Mouse (Mus musculus): ENCODE results near the gene Hip1r. TPM values are rescaled to one million over a fixed set of nuclear protein-coding genes. Genes with fewer than 3 reads are reported as not detected.

The Hip1r gene
- total and polyA plus RNA-seq, 3 experiments: 16.6 to 31.6 TPM; not detected in 1

- Histone ChIP-seq H3K4me3 (ENCODE audit: control insufficient read depth in 1 of 2, insufficient read depth in 1 of 2, low read depth in 2 of 2, low read length in 2 of 2) (no peak overlapping the region), H3K36me3 (ENCODE audit: control insufficient read depth in 1 of 2, insufficient read depth in 2 of 2, low read length in 2 of 2) (no peaks in the 10 kb centered on the region; a peak in 2 of 4 replicates), H3K27me3 (ENCODE audit: control insufficient read depth in 1 of 2, insufficient read depth in 2 of 2, low read length in 2 of 2) (no peaks in the 10 kb centered on the region), H3K27ac (ENCODE audit: control insufficient read depth, low read depth, low read length) (no peak overlapping the region), H3K79me2 (ENCODE audit: control insufficient read depth, insufficient read depth, low read length, poor library complexity) (no peaks in the 10 kb centered on the region), H3K4me1 (ENCODE audit: control insufficient read depth in 1 of 2, insufficient read depth in 2 of 2, low read length in 2 of 2) (no peaks in the 10 kb centered on the region), H3K9ac (ENCODE audit: control insufficient read depth, low read depth, low read length, poor library complexity, severe bottlenecking) (no peak overlapping the region), H3K9me3 (replicated peaks; ENCODE audit: insufficient read depth, low read length) (no peaks in the 10 kb centered on the region)
- no peak for DNase-seq (ENCODE audit: low read depth, low spot score)
- TF ChIP-seq USF2 (IDR thresholded peaks at IDR 0.05; ENCODE audit: borderline replicate concordance in 1 of 2, insufficient read depth in 1 of 2, low read depth in 1 of 2, low read length in 2 of 2) (no peak), MYC (IDR thresholded peaks at IDR 0.05; ENCODE audit: low read depth, low read length) (no peak), CHD2 (IDR thresholded peaks at IDR 0.05; ENCODE audit: low read length) (no peak), UBTF (IDR thresholded peaks at IDR 0.05; ENCODE audit: borderline replicate concordance, insufficient read depth, low read depth, low read length) (no peak), RCOR1 (IDR thresholded peaks at IDR 0.05; ENCODE audit: low read depth, low read length) (no peak), POLR2AphosphoS5 (IDR thresholded peaks at IDR 0.05; ENCODE audit: borderline replicate concordance, low read depth, low read length) (no peak), TBP (IDR thresholded peaks at IDR 0.05; ENCODE audit: low read depth, low read length) (no peak), POLR2AphosphoS2 (IDR thresholded peaks at IDR 0.05; ENCODE audit: low read length) (no peak), ZC3H11A (IDR thresholded peaks at IDR 0.05; ENCODE audit: low read depth, low read length) (no peak), CHD1 (IDR thresholded peaks at IDR 0.05; ENCODE audit: low read depth, low read length) (no peak), RAD21 (IDR thresholded peaks at IDR 0.05; ENCODE audit: low read depth, low read length) (no peak), NRF1 (IDR thresholded peaks at IDR 0.05; ENCODE audit: insufficient read depth, low read depth, low read length, poor library complexity, severe bottlenecking) (no peak), NELFE (IDR thresholded peaks at IDR 0.05; ENCODE audit: low read depth, low read length) (no peak), MAZ (IDR thresholded peaks at IDR 0.05; ENCODE audit: low read depth, low read length) (no peak), ZKSCAN1 (IDR thresholded peaks at IDR 0.05; ENCODE audit: low read depth, low read length) (no peak), E2F4 (IDR thresholded peaks at IDR 0.05; ENCODE audit: borderline replicate concordance, low read depth, low read length) (no peak), SIN3A (IDR thresholded peaks at IDR 0.05; ENCODE audit: low read length) (no peak), SMC3 (IDR thresholded peaks at IDR 0.05; ENCODE audit: low read depth, low read length) (no peak), TAL1 (IDR thresholded peaks at IDR 0.05; ENCODE audit: low read length) (no peak)
Measured at GRCm38 (mm10) chr5:123961046-123961445, 12.4 kb upstream of the Hip1r start.

DNA sequence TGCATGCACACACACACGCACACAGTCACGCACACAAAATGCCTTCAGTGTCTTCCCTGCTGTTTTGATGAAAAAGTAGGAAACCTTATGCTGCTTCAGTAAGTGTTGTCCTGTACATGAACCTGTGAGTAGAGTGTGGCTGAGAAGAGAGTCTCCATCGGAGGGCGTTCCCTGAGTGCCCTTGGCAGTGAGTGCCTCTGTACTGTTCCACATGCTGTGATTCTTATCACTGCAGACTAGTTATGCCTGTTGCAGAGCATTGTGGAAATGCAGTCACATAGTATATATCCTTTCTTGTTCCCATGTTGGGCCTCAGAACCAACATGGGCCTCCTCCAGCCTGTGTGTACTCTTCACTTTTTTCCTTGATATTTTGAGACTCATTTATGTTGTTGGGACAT lies 9.2 kb upstream of the Hip1r start:
- no peak overlapping the region for H3K4me3 ChIP-seq (ENCODE audit: control insufficient read depth in 1 of 2, insufficient read depth in 1 of 2, low read depth in 2 of 2, low read length in 2 of 2)
- H3K9me3 ChIP-seq (replicated peaks; ENCODE audit: insufficient read depth, low read length): no peaks in the 10 kb centered on the region
- no peak for TF ChIP-seq NRF1 (IDR thresholded peaks at IDR 0.05; ENCODE audit: insufficient read depth, low read depth, low read length, poor library complexity, severe bottlenecking)
- no peak overlapping the region for H3K27ac ChIP-seq (ENCODE audit: control insufficient read depth, low read depth, low read length)
- no peaks in the 10 kb centered on the region for H3K79me2 ChIP-seq (ENCODE audit: control insufficient read depth, insufficient read depth, low read length, poor library complexity)
- H3K36me3 ChIP-seq (ENCODE audit: control insufficient read depth in 1 of 2, insufficient read depth in 2 of 2, low read length in 2 of 2): peaks cover 0 to 1% of the 10 kb centered on the region in 2 experiments; a peak in 1 of 4 replicates
- DNase-seq (ENCODE audit: low read depth, low spot score): no peak
- no peaks in the 10 kb centered on the region for H3K27me3 ChIP-seq (ENCODE audit: control insufficient read depth in 1 of 2, insufficient read depth in 2 of 2, low read length in 2 of 2)
- H3K9ac ChIP-seq (ENCODE audit: control insufficient read depth, low read depth, low read length, poor library complexity, severe bottlenecking): no peak overlapping the region
- no peaks in the 10 kb centered on the region for H3K4me1 ChIP-seq (ENCODE audit: control insufficient read depth in 1 of 2, insufficient read depth in 2 of 2, low read length in 2 of 2)

All from MEL (cell line).